Mouse (Mus musculus) CD4-positive, CD25-positive, alpha-beta regulatory T cell, adult 2 months (primary cell): ENCODE results near the gene Rnf182.

Experiments used
- DNase-seq: peaks from one replicate; pipeline ENCODE4 v3.0.0-alpha.2; 2012; ENCODE audit warnings: low read depth, low spot score

Gene Rnf182

GRCm38 (mm10) chr13:43615577-43616254, at the start of gene Rnf182:
Gene Rnf182 (plus strand): TSS chr13:43615710.
- DNase-seq = peak; percentile 64

DNA sequence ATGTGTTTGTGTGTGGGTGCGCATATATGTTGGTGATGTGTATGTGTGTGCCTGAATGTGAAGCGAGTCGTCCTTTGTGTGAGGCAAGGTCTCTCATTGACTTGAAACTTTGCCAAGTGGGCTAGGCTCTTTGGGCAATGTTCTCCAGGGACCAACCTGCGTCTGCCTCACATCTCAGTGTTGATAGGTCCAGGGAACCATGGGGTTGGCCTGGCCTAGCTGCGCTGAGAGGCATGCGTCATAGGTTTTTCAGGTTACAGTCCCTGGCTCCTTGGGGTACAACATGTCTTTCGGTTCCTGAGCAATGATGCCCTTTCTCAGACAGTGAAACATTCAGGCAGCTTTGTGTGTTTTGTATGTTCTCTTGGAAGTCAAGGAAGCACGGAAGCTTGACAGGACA, 49.3 kb upstream of the Rnf182 start:
- DNase-seq = no peak

DNA sequence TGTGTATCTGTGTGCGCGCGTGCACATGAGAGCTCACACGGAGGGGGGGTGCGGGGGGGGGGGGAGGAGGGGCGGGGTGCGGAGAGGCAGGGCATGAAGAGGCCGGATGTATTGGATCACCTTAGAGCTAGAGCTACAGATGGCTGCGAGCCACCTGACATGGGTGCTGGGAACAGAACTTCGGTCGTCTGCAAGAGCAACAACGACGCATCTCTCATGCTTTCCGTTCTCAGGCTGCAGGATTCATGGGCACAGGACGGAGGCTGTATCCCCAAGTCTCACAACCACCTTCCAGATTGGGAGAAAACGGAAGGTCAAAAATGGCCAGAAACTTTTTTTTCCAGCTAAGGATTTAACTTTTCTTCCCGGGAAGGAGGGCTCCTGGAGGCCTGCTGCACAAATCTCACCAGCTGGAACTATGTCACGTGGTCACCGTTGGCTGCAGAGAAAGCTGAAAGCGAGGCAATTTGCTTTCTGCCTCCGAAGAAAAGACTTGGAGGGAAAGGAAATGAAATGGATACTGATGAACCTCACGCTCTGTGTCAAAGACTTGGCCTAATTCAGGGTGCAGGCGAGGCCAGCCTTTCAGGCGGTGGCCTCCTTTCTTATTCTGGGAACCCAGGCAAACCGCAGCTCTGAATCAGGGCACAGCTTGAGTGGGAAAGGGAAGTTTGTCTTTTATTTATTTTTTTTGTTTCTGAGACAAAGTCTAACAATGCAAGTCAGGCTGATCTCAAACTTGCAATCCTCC, 48.2 kb upstream of the Rnf182 start:
- DNase-seq = no peak

- no peak for DNase-seq
Measured at GRCm38 (mm10) chr13:43573979-43574378, 41.5 kb upstream of the Rnf182 start.

DNA sequence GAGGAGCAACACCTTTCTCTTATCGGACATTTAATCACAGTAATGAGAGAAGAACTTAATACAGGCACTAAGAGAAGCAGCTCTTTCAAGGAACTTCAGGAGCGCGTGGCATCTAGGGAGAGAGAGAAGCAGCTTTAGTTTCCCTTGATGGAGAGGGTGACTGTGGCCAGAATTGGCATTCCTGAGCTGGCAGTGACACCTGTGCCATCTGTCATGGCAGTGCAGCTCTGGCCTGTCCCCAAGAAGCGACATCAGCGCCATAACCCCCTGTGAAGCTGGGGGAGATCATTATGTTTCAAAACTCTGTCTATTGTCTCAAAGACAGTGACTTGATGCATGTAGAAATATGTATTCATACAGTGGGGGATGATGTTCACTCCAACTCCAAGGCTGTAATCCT, 40.1 kb upstream of the Rnf182 start:
- no peak for DNase-seq

DNA sequence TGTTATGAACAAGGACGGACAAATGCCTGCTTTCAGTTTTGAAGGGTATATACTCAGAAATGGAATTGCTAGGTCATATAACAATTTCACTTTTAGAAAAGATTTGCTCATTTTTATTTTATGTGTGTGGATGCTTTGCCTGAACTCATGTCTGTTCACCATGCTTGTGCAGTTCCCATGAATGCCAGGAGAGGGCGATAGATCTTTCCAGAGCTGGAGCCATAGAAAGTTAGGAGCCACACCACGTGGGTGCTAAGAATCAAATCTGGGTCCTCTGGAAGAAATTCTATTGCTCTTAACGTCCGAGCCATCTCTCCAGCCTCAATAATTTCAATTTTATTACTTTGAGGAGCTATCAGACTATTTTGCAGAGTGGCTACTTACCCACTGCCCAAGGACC, 38.3 kb upstream of the Rnf182 start:
- peak; percentile 61 for DNase-seq

DNA sequence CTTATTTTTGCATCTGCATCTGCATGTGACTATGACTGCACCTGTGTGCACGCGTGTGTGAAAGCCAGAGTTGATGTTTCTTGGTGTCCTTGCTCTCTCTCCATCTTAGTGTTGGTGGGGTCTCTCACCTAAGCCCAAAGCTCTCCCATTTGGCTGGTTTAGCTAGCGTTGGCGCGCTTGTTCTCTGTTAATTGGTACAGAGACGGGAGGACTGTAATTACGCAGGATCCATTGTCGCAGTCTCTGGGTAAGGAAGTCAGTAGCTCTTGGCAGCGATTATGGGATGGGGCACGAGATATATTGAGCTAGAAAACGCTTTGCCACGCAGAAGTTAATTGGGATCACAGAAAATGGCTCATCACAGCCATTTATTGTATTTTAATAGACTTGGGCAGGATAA, 37.7 kb upstream of the Rnf182 start:
- DNase-seq = no peak

- peak; percentile 78 for DNase-seq
Measured at GRCm38 (mm10) chr13:43579740-43580139, 35.8 kb upstream of the Rnf182 start.

- no peak for DNase-seq
Measured at GRCm38 (mm10) chr13:43580661-43581060, 34.8 kb upstream of the Rnf182 start.

DNA sequence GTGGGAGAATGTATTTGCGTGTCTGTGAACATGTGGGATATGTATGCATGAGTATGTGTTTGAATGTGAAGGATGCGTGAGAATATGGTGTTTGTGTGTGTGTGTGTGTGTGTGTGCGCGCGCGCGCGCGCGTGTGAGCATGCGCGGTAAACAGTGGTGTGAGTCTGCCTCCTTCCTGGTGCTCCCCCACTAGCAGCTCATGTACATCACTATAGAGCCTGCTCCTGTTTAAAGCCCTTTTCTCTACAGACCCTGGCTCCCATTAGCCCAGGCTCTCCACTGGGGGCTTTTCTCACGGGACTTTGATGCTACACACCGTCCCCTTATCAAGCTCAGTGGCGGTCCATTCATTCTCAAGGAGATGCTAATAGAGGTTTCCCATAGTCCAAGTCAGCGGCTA, 32.5 kb upstream of the Rnf182 start:
- DNase-seq = no peak

- DNase-seq = no peak
Measured at GRCm38 (mm10) chr13:43583504-43583903, 32.0 kb upstream of the Rnf182 start.

GRCm38 (mm10) chr13:43585335-43585734, 30.2 kb upstream of the Rnf182 start:
- DNase-seq = no peak

GRCm38 (mm10) chr13:43586966-43587365, 28.5 kb upstream of the Rnf182 start:
- no peak for DNase-seq

DNA sequence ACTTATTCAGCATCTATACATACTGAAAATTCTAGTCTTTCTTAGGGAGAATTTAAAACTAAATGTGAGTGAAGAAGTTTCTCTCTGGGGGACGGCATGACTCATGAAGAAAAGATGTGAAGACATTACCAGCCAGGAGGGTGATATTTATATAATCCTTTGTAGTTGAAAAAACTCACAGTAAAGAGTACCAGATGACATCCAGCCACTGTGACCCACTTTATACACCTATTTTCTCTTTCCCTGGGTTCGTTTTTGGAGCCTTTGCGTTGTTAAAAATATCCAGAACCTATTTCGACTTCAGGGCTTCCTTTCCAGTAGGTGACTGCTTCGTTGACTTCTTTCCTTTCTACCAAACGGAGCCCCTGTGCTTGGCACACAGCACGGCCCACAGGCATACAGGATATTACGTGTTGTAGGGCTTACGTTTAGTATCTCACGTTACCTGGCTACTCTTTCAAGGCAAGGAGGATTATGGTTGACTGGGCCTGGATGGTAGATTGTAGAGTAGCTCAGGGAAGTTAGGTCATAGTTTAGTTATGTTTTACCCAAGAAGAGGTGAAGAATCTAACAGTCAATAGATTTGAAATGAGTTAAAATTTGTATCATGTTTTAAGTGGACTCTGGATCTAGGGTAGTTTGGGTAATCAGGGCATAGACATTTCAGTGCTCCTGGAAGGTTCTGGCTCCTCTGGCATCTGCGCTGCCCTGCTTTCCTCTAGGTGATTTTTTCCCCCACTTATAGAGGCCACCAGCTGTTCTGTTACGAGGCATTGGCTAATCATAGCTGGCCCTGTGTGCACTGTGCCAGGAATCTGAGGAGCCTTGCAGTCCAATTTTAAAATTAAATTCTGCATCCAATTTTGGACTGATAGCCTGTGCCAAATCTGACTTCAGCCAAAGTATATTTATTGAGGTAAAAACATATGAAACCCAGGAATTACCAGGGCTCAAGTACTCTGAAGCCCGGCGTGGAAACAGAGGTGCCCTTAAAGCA, 27.4 kb upstream of the Rnf182 start:
- no peak for DNase-seq

DNA sequence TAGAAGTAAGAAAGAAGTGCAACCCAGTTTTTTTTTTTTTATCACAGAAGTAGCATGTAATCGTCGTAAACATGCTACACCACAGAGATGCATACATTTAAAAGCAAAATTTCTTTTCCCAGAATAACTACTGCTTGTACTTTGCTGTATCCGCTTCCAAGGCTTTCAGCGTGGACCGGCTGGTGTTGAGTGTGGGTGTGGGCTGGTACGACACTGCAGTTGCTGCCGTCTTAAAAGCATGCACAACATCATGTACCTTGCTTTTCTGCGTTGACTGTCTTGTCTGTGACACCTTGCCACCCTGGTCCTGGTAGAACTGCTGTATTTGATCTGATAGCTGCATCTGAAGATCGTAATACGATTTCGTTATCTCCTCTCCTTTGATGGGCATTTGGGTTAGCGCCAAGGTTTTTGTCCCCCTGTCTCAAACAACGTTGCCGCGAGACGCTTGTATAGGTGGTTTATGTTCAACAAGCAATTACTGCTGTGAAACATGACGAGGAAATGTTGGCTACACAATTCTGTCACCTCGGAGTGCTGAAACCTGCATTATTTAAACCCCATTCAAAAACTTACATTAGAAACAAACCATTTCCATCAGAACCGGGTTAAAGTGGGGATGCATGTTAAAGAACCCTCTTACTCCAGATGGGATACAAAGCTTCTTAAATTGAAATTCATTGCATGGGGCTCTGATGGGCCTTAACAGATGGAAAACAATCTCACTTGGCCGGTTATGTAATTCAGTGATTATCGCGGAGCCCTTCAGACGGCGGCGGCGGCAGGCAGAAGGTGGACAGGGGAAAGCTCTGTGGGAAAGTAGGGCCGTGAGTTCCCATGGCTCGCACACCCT, 23.5 kb upstream of the Rnf182 start:
- DNase-seq = no peak

DNA sequence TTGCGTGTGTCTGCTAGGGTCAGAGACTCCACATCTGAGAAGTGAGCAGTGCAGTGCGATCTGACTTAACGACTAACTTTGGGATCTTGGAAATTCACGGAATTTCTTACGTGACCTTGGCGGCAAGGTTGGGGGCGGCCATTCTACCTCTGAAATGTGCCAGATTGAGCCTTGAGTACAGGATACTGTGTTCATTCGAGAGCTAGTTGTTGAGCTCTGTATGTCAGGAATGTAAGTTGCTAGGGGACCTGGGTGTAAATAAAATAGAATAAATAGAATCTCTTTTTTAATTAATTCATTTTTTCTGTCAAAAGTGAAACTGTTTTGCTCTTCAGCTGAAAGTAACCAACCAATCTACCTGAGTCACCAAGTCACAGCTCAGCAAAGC, 22.8 kb upstream of the Rnf182 start:
- DNase-seq = no peak

DNA sequence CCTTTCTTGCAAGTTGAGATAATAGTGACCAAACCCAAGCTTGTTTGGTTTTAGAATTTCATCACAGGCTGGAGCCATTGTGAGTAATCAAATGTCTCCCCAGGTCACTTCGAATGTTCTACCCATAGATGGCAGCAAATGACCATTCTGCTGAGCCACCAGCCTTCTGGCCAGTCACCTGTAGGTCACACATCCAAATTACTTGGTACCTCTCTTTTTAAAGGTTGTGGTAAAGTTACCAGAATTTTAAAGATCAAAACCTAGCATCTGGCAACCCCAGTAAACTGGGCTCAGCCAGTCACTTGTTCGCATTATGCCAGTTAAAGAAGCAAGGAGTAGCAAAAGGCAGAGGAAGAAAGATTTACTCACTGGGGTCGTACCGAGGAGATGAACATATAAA, 19.6 kb upstream of the Rnf182 start:
- DNase-seq = peak; percentile 76

- DNase-seq = no peak
Measured at GRCm38 (mm10) chr13:43600967-43601366, 14.5 kb upstream of the Rnf182 start.

DNA sequence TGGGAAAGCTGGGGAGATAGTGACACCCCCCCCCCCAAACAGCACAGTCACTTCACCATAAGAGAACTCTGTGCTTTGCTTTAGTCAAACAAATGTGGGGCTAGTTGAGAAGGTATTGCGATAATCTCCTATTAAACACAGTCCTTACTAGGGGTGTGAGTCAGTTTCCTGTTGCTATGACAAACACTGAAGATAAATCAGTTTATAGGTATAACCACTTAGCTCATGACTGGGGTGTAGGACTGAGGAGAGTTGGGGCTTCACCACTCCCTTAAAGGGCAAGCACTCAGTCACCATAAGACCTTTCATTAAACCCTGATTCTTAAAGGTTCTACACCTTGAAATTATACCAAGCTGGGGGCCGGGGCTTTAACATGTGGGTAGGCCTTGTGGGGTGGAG, 13.1 kb upstream of the Rnf182 start:
- DNase-seq = no peak

DNA sequence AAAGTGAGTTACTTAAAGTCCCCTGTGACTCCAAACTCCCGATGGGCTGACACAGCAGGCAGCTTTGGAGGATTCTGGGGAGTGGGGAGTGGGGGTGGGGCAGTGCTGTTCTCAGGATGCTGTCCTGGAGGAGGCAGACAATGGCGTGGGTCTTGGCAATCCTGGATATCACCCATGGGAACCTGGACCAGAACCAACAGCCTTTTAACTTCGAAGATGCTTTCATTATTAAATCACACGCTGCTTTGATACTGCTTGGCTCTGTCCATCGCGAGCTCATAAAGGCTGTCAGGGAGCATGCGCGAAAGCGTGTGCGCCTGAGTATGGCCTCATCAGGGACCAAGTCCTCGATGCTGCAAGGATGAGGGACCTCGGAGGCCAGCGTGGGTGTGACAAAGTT, 12.5 kb upstream of the Rnf182 start:
- DNase-seq = no peak

DNA sequence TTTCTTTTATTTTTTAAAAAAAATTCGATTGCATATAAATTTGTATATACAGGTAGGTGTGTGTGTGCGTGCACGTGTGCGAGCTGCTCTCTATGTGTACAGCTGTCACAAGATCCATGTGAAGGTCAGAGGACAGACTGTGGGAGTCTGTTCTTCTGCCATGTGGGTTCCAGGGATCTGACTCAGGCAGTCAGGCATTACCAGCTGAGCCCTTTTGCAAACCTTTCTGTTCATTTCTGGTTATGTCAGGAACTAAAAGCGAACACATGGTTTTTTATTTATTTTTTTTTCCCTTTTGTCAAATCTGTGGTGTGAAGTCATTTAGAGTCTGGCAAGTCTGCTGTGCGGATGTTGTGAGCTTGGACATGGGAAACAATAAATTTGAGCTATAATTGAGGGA, 6.7 kb upstream of the Rnf182 start:
- no peak for DNase-seq
